Mouse (Mus musculus): ENCODE results near the gene Sult2b1. TPM values are rescaled to one million over a fixed set of nuclear protein-coding genes. Genes with fewer than 3 reads are reported as not detected.

The Sult2b1 gene
- total RNA-seq, 2 experiments from 2014 or later, result not detected

- intact Hi-C loops (cut with DNase I), result no loop called here
- no peak for DNase-seq
Observed at GRCm38 (mm10) chr7:45779081-45779641, 5.3 kb downstream of the Sult2b1 start.

- no peak for DNase-seq
- intact Hi-C loops (cut with DNase I), result no loop called here
Observed at GRCm38 (mm10) chr7:45775237-45775636, 9.2 kb downstream of the Sult2b1 start.

GRCm38 (mm10) chr7:45771101-45771500 is 13.4 kb downstream of the Sult2b1 start:
- intact Hi-C loops (cut with DNase I), result no loop called here
- DNase-seq, result no peak

GRCm38 (mm10) chr7:45770427-45771082 is 13.9 kb downstream of the Sult2b1 start:
- DNase-seq, result no peak
- intact Hi-C loops (cut with DNase I), result no loop called here

- intact Hi-C loops (cut with DNase I), result no loop called here
- DNase-seq, result no peak
Observed at GRCm38 (mm10) chr7:45767500-45767899, 17.0 kb downstream of the Sult2b1 start.

- intact Hi-C loops (cut with DNase I), result no loop called here
- no peak for DNase-seq
Observed at GRCm38 (mm10) chr7:45766764-45767163, 17.7 kb downstream of the Sult2b1 start.

- intact Hi-C loops (cut with DNase I), result no loop called here
- DNase-seq, result no peak
Observed at GRCm38 (mm10) chr7:45765995-45766394, 18.5 kb downstream of the Sult2b1 start.

- intact Hi-C loops (cut with DNase I), result no loop called here
- no peak for DNase-seq
Observed at GRCm38 (mm10) chr7:45760151-45760550, 24.3 kb downstream of the Sult2b1 start.

GRCm38 (mm10) chr7:45759400-45759799 is 25.1 kb downstream of the Sult2b1 start:
- intact Hi-C loops (cut with DNase I), result no loop called here

GRCm38 (mm10) chr7:45755703-45756102 is 28.8 kb downstream of the Sult2b1 start:
- DNase-seq, result no peak
- intact Hi-C loops (cut with DNase I), result no loop called here

More at GRCm38 (mm10) chr7:45759400-45759799, 25.1 kb downstream of the Sult2b1 start:
- DNase-seq, result no peak

- no peak for DNase-seq
- intact Hi-C loops (cut with DNase I), result no loop called here
Observed at GRCm38 (mm10) chr7:45750162-45750561, 34.3 kb downstream of the Sult2b1 start.

- intact Hi-C loops (cut with DNase I), result no loop called here
- no peak for DNase-seq
Observed at GRCm38 (mm10) chr7:45749401-45749800, 35.1 kb downstream of the Sult2b1 start.

- no peak for DNase-seq
- intact Hi-C loops (cut with DNase I), result no loop called here
Observed at GRCm38 (mm10) chr7:45748110-45748509, 36.4 kb downstream of the Sult2b1 start.

GRCm38 (mm10) chr7:45747450-45747849 is 37.0 kb downstream of the Sult2b1 start:
- DNase-seq, result no peak
- intact Hi-C loops (cut with DNase I), result no loop called here

- intact Hi-C loops (cut with DNase I), result no loop called here
- no peak for DNase-seq
Observed at GRCm38 (mm10) chr7:45746518-45746917, 38.0 kb downstream of the Sult2b1 start.

- DNase-seq, result peak; percentile 48 to 79
Observed at GRCm38 (mm10) chr7:45744387-45744786, 40.1 kb downstream of the Sult2b1 start.

GRCm38 (mm10) chr7:45742338-45742737 is 42.1 kb downstream of the Sult2b1 start:
- no peak for DNase-seq
- intact Hi-C loops (cut with DNase I), result no loop called here

More at GRCm38 (mm10) chr7:45744387-45744786, 40.1 kb downstream of the Sult2b1 start:
- intact Hi-C loops (cut with DNase I), result no loop called here

GRCm38 (mm10) chr7:45741777-45742176 is 42.7 kb downstream of the Sult2b1 start:
- intact Hi-C loops (cut with DNase I), result no loop called here
- DNase-seq, result no peak

GRCm38 (mm10) chr7:45741308-45741707 is 43.2 kb downstream of the Sult2b1 start:
- no peak for DNase-seq
- intact Hi-C loops (cut with DNase I), result no loop called here

GRCm38 (mm10) chr7:45739820-45740219 is 44.6 kb downstream of the Sult2b1 start:
- DNase-seq, result no peak
- intact Hi-C loops (cut with DNase I), result loop anchor here (1.0 to 2.0 kb wide), 3 partner anchors 61 to 269 kb away; no protein-coding TSS in a partner anchor

- intact Hi-C loops (cut with DNase I), result loop anchor here (1.0 to 2.0 kb wide), 3 partner anchors 62 to 270 kb away; no protein-coding TSS in a partner anchor
- peak; percentile 83 to 88 for DNase-seq
Observed at GRCm38 (mm10) chr7:45739162-45739763, 45.2 kb downstream of the Sult2b1 start.

GRCm38 (mm10) chr7:45733477-45733876 is 51.0 kb downstream of the Sult2b1 start:
- intact Hi-C loops (cut with DNase I), result no loop called here

More at GRCm38 (mm10) chr7:45733477-45733876, 51.0 kb downstream of the Sult2b1 start:
- DNase-seq, result no peak

Measured in heart, postnatal 14 days (tissue).